Mouse (Mus musculus) cortical plate, adult 2 months (tissue): ENCODE data around the gene Sez6. TPM values are rescaled to one million over a fixed set of nuclear protein-coding genes. Genes with fewer than 3 reads are reported as not detected.

Experiments
- H3K27ac ChIP-seq: fragments of 200-500 bp; 2 replicates; pipeline ENCODE4 v1.5.1; 2012; ENCODE audit warnings: low read length, control low read depth, inconsistent platforms; ENCODE audit not compliant: insufficient read depth
- H3K4me1 ChIP-seq: fragments of 200-500 bp; 2 replicates; pipeline ENCODE4 v1.6.1; 2011; ENCODE audit warnings: low read length; ENCODE audit not compliant: control insufficient read depth, insufficient read depth
- H3K4me3 ChIP-seq: fragments of 200-500 bp; 2 replicates; pipeline ENCODE4 v1.5.1; 2011; ENCODE audit warnings: mild to moderate bottlenecking, low read length, control low read depth; ENCODE audit not compliant: insufficient read depth
- CTCF ChIP-seq: fragments of 200-500 bp; IDR thresholded peaks from 2 replicates; pipeline ENCODE4 v1.5.1; 2011; ENCODE audit warnings: mild to moderate bottlenecking, control low read depth, low read length; ENCODE audit not compliant: insufficient read depth; ENCODE audit errors: extremely low read depth
- POLR2A ChIP-seq: fragments of 200-500 bp; IDR thresholded peaks from 2 replicates; pipeline ENCODE4 v1.6.1; 2011; ENCODE audit warnings: mild to moderate bottlenecking, low read length, control low read depth; ENCODE audit not compliant: insufficient read depth; ENCODE audit errors: extremely low read depth
- polyA plus RNA-seq: library from polyadenylated mRNA; depleted of rRNA; stranded (reverse); fragments of >200 nt; gene quantifications from 2 replicates; pipeline ENCODE4 v1.2.3, GENCODE M21; 2012

Gene Sez6
- polyA plus RNA-seq, 1 experiment: 109 TPM

DNA sequence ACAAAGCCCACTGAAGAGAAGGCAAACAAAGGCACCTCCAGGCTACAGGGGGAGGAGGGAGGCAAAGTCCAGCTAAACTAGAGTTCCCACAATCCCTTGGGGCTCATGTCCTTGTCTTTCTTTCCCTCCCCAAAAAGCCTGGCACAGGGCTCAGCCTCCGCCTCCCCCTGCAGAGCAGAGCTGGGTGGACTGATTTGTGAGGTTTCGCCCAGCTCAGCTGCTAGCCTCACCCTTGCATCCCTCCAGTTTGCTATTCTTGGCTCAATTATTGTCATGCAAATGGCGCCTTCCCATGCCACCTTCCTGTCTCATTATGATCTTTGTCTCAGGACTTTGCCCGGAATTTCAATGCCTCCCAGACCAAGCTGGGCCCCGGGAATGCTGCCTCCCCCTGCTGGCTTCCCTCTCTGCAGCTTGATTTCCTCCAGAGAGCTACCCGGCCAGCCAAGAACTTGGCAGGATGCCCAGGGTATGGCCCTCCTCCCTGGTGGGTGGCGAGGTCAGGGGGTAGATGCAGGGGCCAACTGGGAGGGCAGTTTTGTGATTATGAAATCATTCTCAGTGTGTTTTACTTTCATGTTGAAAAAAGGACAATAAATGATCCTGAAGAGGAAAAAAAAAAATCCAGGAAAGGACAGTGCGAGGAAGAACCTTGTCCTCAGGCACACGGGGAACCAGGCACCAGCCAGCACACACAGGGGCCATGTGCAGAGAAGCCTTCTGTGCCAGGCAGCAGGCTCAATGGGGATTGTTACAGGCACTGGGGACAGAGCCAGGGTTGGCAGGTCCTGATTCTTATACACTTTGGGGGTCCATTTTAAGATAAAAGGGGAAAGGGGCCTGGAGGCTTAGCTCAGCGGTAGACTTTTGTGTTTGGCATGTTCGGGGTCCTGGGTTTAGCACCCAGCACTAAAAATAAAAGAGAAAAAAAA, 36.5 kb upstream of the Sez6 start, which contains the start of gene Pipox:
Gene Pipox, minus strand, starts transcription at position 310 of the 932 bp plus-strand sequence.
- Histone ChIP-seq H3K27ac (peak within 1 kb of the TSS; percentile 48), H3K4me1 (peaks cover 4% of the 10 kb centered on the region; the same call in 1 of the 2 replicates), H3K4me3 (no peak within 1 kb of the TSS)
- TF ChIP-seq CTCF (no peak; the same call in 1 of the 2 replicates), POLR2A (no peak)

DNA sequence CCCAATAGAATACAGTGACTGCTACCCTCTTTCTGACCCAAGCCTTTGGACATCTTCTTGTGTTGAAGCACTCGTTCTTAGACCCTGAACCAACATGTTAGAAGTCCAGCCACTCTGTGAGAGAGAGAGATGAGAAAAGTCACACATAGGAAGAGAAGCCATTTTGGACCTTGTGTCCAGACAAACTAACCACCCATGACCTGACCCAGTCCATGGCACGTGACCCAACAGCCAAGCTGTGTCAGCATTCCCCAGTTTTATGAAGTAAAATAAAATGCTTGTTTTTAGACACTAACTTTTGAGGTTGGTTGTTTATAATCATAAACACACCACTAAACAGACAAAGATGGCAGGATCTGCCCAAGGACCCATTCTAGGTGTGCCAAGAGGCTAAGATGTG, 35.6 kb upstream of the Sez6 start:
- Histone ChIP-seq H3K4me1 (peaks cover 4% of the 10 kb centered on the region; the same call in 1 of the 2 replicates), H3K27ac (no peak overlapping the region)

DNA sequence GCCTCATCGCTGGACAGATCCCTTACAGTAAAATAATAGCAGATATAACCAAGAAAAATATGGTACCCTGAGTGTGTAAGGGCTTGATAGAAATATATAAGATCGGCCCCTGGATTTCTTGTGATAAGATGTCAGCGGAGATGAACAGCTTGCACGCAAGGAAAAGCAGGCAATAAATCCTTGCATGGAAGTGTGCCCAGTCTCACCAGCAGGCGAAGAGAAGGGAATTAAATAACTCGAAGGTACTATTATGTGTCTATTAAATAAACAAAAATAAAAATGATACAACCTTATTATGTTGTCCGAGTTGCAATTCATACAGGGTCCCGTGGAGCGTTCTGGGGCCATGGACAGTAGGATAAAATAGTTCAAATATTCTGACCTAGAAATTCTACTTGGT, 34.6 kb upstream of the Sez6 start:
- Histone ChIP-seq H3K4me3 (no peak overlapping the region), H3K27ac (no peak overlapping the region), H3K4me1 (peaks cover 4% of the 10 kb centered on the region; the same call in 1 of the 2 replicates)
- TF ChIP-seq POLR2A (no peak), CTCF (no peak)

More for the DNA sequence above, 35.6 kb upstream of the Sez6 start:
- no peak overlapping the region for H3K4me3 ChIP-seq
- no peak for TF ChIP-seq CTCF
- no peak for TF ChIP-seq POLR2A

DNA sequence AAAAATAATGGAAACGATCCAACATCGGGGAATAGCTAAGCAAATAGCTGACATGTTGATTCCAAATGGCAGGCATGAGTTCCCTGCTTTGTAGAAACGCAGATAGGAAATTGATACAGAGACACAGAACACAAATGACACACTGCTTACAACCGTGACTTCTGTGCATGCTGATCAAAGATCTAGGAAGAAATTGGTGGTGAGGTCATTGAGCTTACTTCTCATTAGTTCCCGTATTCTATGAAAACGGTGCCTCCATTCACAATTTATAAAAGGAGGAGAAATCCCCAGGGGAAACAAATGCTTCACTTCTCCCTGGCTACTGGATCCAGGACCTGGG, 34.1 kb upstream of the Sez6 start:
- H3K27ac ChIP-seq: no peak overlapping the region
- peak overlapping the region; percentile 21; the same call in 1 of the 2 replicates for H3K4me3 ChIP-seq
- no peak for TF ChIP-seq POLR2A
- no peak for TF ChIP-seq CTCF
- H3K4me1 ChIP-seq: peaks cover 4% of the 10 kb centered on the region

DNA sequence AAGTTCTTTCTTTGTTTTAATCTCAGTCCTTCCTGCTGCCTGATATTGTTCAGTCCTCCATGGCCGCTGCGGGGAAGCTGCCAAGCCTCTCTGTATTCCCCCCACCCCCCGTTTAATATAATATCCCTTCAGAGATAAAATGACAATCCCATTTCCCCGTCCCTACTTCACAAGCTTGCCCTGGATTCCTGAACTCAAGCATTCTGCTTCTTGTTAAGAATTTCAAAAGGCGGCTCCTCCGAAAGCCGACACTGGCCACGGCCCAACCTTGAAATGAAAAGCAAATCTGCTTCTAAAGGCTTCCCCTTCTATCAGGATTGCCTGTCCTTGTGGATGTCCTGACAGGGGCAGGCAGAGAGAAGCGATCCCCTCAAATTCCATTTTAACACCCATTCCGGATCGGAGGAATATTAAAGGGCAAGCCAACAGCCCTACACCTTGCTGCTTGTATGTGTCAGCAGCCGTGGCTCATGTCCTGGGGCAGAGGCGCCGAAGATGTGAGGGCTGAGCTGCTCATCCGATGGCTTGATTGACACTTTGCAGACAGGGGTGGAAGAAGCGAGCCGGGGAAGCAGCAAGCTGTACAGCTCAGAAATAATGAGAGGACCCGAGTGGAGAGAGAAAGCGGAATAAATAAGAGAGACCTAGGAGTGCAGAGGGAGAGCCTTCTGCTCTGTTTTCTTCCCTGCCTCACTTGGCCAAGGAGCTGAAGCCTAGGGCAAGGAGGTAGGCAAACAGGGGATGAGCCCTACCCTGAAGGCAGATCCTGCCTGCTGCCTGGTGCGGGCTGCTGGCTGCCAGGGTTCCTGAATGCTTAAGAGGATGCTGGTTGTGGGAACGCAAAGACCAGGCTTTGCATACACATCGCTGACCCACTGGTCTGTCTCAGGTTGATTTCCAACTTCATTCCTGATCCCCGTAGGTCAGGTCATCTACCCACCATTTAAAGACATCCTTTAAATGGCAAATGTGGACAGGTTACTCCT, 33.5 kb upstream of the Sez6 start:
- Histone ChIP-seq H3K27ac (peak overlapping the region; percentile 24; the same call in 1 of the 2 replicates), H3K4me3 (peak overlapping the region; percentile 21), H3K4me1 (peaks cover 8% of the 10 kb centered on the region)
- TF ChIP-seq POLR2A (no peak), CTCF (no peak)

DNA sequence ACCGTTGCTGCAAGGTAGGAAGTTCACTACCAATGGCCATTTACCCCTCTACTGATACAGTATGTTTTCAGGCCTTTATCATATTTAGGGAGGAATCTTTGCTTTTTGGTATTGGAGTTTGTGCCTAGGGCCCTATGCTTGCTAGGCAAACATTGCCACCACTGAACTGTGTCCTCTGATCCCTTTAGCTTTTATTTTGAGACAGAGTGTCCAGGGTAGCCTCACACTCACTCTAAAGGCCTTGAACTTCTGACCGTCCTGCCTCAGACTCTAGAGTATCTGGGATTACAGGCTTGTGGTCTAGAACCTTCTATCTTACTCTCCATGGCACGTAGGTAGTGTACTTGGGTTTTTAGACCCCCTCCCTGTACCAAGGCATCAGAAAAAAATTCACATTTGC, 30.4 kb upstream of the Sez6 start:
- peaks cover 6% of the 10 kb centered on the region for H3K4me1 ChIP-seq
- no peak overlapping the region for H3K27ac ChIP-seq
- TF ChIP-seq CTCF (no peak), POLR2A (no peak)
- H3K4me3 ChIP-seq: no peak overlapping the region

DNA sequence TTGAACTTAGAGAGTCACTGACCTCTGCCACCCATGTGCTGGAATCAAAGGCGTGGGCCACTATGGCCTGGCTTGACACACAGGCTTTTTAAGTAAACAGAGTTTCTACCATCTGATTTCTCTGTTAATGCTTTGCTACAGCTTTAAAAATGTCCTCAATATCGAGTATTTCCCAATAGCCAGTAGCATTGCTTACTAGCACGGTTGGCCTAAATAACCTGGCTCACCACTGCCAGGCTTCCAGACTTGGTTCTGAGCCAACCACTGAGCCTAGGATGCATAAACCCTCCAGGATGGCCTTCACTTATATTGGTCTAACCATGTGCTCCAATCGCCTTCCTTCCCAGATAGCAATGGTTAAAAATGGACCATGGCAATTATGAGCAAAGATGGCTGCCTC, 29.9 kb upstream of the Sez6 start:
- H3K4me1 ChIP-seq: peaks cover 6% of the 10 kb centered on the region

DNA sequence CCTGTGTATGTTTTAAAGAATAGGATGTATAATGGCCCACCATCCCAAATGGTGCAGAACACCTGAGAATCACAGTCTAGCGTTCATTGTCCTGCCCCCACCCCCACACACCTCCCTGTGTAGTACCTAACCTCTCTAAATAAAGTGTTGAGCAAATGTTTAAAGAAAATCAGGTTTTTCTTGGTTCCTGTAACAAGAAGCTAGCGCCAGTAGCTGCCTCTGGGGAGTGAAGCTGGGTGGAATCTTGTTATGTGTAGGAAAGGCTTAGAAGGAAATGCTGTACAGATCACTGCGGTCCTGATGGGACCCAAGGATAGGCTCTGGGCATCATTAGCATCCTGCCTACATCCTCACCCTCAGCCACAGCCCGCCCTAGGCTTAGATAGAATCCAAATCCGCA, 29.2 kb upstream of the Sez6 start:
- Histone ChIP-seq H3K27ac (no peak overlapping the region; the same call in 1 of the 2 replicates), H3K4me3 (no peak overlapping the region), H3K4me1 (peaks cover 6% of the 10 kb centered on the region)
- no peak for TF ChIP-seq CTCF
- no peak for TF ChIP-seq POLR2A

More for the DNA sequence above, 29.9 kb upstream of the Sez6 start:
- Histone ChIP-seq H3K4me3 (no peak overlapping the region), H3K27ac (no peak overlapping the region)
- no peak for TF ChIP-seq CTCF
- TF ChIP-seq POLR2A: no peak

DNA sequence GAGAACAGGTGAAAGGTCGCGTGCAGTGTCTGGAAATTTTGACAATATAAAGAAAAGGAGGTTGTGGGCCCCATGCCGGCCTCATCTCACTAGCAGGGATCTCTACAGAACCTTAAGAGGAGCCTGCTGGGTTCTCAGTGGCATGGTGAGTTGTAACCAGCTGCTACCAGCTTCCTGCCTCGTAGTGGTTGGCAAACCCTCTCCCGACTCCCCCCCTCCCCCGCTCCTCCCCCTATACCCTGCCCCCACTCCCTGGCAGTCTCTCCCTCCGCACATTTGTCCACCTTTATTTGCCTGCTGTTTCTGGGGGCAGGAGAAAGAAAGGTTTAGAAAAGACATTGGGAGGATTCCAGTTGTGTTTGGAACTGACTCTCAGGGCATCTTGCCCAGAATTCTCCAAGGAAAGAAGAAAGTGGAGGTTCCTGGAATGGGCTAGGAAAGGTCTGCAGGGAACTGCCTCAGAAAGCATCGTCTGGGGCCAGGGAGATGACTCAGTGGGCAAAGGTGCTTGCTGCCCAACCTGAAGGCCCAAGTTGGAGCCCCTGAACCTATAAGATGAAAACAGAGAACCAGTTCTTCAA, 28.7 kb upstream of the Sez6 start:
- TF ChIP-seq CTCF (no peak), POLR2A (no peak)
- no peak overlapping the region for H3K4me3 ChIP-seq
- H3K27ac ChIP-seq: no peak overlapping the region; the same call in 1 of the 2 replicates
- peaks cover 6% of the 10 kb centered on the region for H3K4me1 ChIP-seq
